Mouse (Mus musculus): ENCODE results near the gene Rftn1. TPM values are rescaled to one million over a fixed set of nuclear protein-coding genes. Genes with fewer than 3 reads are reported as not detected.

Rftn1 gene
- polyA plus RNA-seq, 1 experiment = 8.3 TPM

Other genes starting within 250 kb of the Rftn1 start
- gene Dazl, start 103.0 kb upstream of the Rftn1 start, polyA plus RNA-seq (2012; rRNA removed) = 0.01 and 0.07 TPM in 2 replicates